ENCODE assay signal across 9 mouse cellular contexts in the genomic region with DNA sequence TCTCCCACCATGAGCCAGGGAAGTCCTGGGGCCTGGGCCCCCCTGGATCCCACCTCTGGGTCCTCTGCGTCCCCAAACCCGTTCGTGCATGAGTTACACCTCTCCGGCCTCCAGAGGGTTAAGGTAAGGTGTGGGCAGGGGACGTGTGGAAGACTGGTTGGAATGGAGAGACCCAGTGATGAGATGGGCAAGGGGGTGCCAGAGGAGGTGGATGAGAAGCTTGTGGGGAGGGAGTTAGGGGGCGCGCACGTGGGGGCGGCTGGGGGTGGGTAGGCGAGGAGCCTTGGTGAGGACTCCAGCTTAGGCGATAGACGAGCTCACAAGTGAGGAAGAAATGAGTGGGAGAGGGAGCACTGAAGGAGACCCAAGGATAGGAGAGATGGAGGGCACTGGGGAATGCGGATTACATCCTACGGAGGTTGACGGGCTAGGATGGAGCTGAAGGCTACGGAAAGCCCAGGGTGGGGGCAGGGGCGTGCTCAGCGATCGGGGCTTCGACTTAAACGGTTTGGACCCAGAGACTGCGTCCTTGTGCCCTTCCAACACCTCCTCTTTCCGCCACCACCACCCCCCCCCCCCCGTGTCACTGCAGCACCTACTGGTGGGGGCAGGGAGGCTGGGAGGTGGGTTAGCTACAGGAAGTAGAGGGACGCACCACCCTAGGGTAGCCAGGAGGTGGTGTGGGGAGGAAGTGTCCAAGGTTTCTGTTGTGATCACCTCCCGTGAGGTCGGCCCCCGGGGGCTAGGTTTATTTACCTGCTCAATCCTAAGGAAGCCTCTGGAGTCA. TPM values are rescaled to one million over a fixed set of nuclear protein-coding genes. Genes with fewer than 3 reads are reported as not detected.
A peak's percentile ranks its signal among the peaks of the same experiment; 100 is the strongest.
DNase-seq lines count a peak whose midpoint lies in the region; ATAC-seq and TF ChIP-seq lines count a peak whose summit lies in the region.
"Had no signal": no experiment of that assay in that cellular context is flagged by ENCODE, and none has a peak within 500 bp of the region (broad histone marks: within the 10 kb centered on the region; RNA-seq: fewer than 3 reads in every experiment).

No protein-coding gene starts in this region.

- DNase-seq in lung, embryonic 14.5 days: peak; percentile 29
- DNase-seq in lung, postnatal 25 days (ENCODE audit: low spot score): no peak
- DNase-seq in brain, embryonic 18.5 days (ENCODE audit: low read depth, low spot score): peak; percentile 28
- DNase-seq in kidney, postnatal 0 days (ENCODE audit: low spot score): peak; percentile 33
- DNase-seq in right cerebral cortex, postnatal 4 days: peak; percentile 53
- no peak for DNase-seq in frontal cortex, postnatal 25 days (ENCODE audit: low spot score in 2 of 2)

- peak overlapping the region; percentile 72 for H3K4me2 ChIP-seq in lung, embryonic 14.5 days
- H3K4me2 ChIP-seq in forebrain, embryonic 15.5 days (replicated peaks): peak overlapping the region; percentile 86
- H3K4me2 ChIP-seq in kidney, postnatal 0 days (ENCODE audit: low read length): peak overlapping the region; percentile 79

- no peaks in the 10 kb centered on the region for H3K9me3 ChIP-seq in lung, embryonic 14.5 days (ENCODE audit: low read depth, low read length)
- no peaks in the 10 kb centered on the region for H3K9me3 ChIP-seq in forebrain, embryonic 15.5 days
- H3K9me3 ChIP-seq in kidney, postnatal 0 days (replicated peaks; ENCODE audit: low read length): no peaks in the 10 kb centered on the region

- H3K4me1 ChIP-seq in lung, embryonic 14.5 days (ENCODE audit: insufficient read depth): no peaks in the 10 kb centered on the region
- H3K4me1 ChIP-seq in forebrain, embryonic 15.5 days: peaks cover 16% of the 10 kb centered on the region
- H3K4me1 ChIP-seq in kidney, postnatal 0 days (replicated peaks; ENCODE audit: insufficient read depth, low read length): peaks cover 3% of the 10 kb centered on the region; the same call in 1 of the 2 replicates

- H3K4me3 ChIP-seq in lung, embryonic 14.5 days (ENCODE audit: low read depth, low read length): peak overlapping the region; percentile 71
- H3K4me3 ChIP-seq in forebrain, embryonic 15.5 days: peak overlapping the region; percentile 98
- H3K4me3 ChIP-seq in kidney, postnatal 0 days (replicated peaks; ENCODE audit: low read depth, low read length): peak overlapping the region; percentile 80

- peak overlapping the region; percentile 90 for H3K27ac ChIP-seq in lung, embryonic 14.5 days (ENCODE audit: low read depth)
- peak overlapping the region; percentile 98 for H3K27ac ChIP-seq in forebrain, embryonic 15.5 days (replicated peaks)
- peak overlapping the region; percentile 90 for H3K27ac ChIP-seq in kidney, postnatal 0 days

- WGBS in lung, embryonic 14.5 days: 1% methylated on average over 27 of the region's 28 CpGs
- under 1% methylated on average over 27 of the region's 28 CpGs for WGBS in forebrain, embryonic 15.5 days
- 0% methylated on average over 26 of the region's 28 CpGs for WGBS in kidney, postnatal 0 days

- H3K27me3 ChIP-seq in lung, embryonic 14.5 days (ENCODE audit: insufficient read depth, low read length): no peaks in the 10 kb centered on the region
- H3K27me3 ChIP-seq in forebrain, embryonic 15.5 days: no peaks in the 10 kb centered on the region
- no peaks in the 10 kb centered on the region for H3K27me3 ChIP-seq in kidney, postnatal 0 days (ENCODE audit: insufficient read depth, low read length)

- 0 out of 2 replicates have a peak, but pooled peaks have one; percentile 21 for TF ChIP-seq CTCF in lung, embryonic 14.5 days (IDR thresholded peaks at IDR 0.05; ENCODE audit: low read depth)
- peak; percentile 28 for TF ChIP-seq CTCF in kidney, postnatal 0 days (IDR thresholded peaks at IDR 0.05; ENCODE audit: low read depth)

- H3K9ac ChIP-seq in lung, embryonic 14.5 days: peak overlapping the region; percentile 67
- H3K9ac ChIP-seq in forebrain, embryonic 15.5 days (replicated peaks): peak overlapping the region; percentile 86
- peak overlapping the region; percentile 74 for H3K9ac ChIP-seq in kidney, postnatal 0 days (ENCODE audit: low read depth, low read length)

- ATAC-seq in lung, embryonic 14.5 days (ENCODE audit: insufficient read depth): peak; percentile 52
- peak; percentile 62 for ATAC-seq in forebrain, embryonic 15.5 days (replicated peaks)
- ATAC-seq in kidney, postnatal 0 days (replicated peaks; ENCODE audit: low FRiP score, low read depth): peak; percentile 52
- peak; percentile 52 for ATAC-seq in megakaryocyte progenitor cell, adult 5-6 weeks (replicated peaks; ENCODE audit: poor library complexity)

- no peaks in the 10 kb centered on the region for H3K36me3 ChIP-seq in lung, embryonic 14.5 days (ENCODE audit: insufficient read depth)
- peaks cover 9% of the 10 kb centered on the region; the same call in 1 of the 2 replicates for H3K36me3 ChIP-seq in forebrain, embryonic 15.5 days
- no peaks in the 10 kb centered on the region for H3K36me3 ChIP-seq in kidney, postnatal 0 days (ENCODE audit: insufficient read depth, low read length)

RNA-seq across cellular contexts. Expression of a gene that starts 0.9 kb away (rescaled TPM):
- polyA plus RNA-seq in lung, embryonic 14.5 days (2014; fragmentation: Nextera tagmentation; extraction: Ambion mirVana): 19.3 TPM in 2 replicates
- polyA plus RNA-seq in forebrain, embryonic 15.5 days (2015; fragmentation: Nextera tagmentation; extraction: Ambion mirVana): 13.4 and 15.2 TPM in 2 replicates
- polyA plus RNA-seq in kidney, postnatal 0 days (2015; fragmentation: Nextera tagmentation; extraction: Ambion mirVana): 18.5 and 19.7 TPM in 2 replicates
- total RNA-seq in megakaryocyte progenitor cell, adult 5-6 weeks (2015): 20.5 and 25.2 TPM in 2 replicates
- total RNA-seq in megakaryocyte progenitor cell, adult 5-6 weeks (2017): 7.8 and 8.5 TPM in 2 replicates

RNA-seq across cellular contexts. Expression of a gene that starts 19.0 kb away (rescaled TPM):
- polyA plus RNA-seq in lung, embryonic 14.5 days (2014; fragmentation: Nextera tagmentation; extraction: Ambion mirVana): 0.11 TPM in 2 replicates
- polyA plus RNA-seq in forebrain, embryonic 15.5 days (2015; fragmentation: Nextera tagmentation; extraction: Ambion mirVana): 0.04 TPM in 1 of 2 replicates, not detected in the other
- 0.05 TPM in 2 replicates for polyA plus RNA-seq in kidney, postnatal 0 days (2015; fragmentation: Nextera tagmentation; extraction: Ambion mirVana)
- not detected in 2 replicates for total RNA-seq in megakaryocyte progenitor cell, adult 5-6 weeks (2015)
- not detected in 2 replicates for total RNA-seq in megakaryocyte progenitor cell, adult 5-6 weeks (2017)
- total RNA-seq: gastrocnemius, postnatal 4 days had no signal

RNA-seq across cellular contexts. Expression of a gene that starts 21.6 kb away (rescaled TPM):
- polyA plus RNA-seq in lung, embryonic 14.5 days (2014; fragmentation: Nextera tagmentation; extraction: Ambion mirVana): 187 and 196 TPM in 2 replicates
- 164 and 187 TPM in 2 replicates for polyA plus RNA-seq in forebrain, embryonic 15.5 days (2015; fragmentation: Nextera tagmentation; extraction: Ambion mirVana)
- polyA plus RNA-seq in kidney, postnatal 0 days (2015; fragmentation: Nextera tagmentation; extraction: Ambion mirVana): 232 and 252 TPM in 2 replicates
- 153 and 154 TPM in 2 replicates for total RNA-seq in megakaryocyte progenitor cell, adult 5-6 weeks (2015)
- 182 and 256 TPM in 2 replicates for total RNA-seq in megakaryocyte progenitor cell, adult 5-6 weeks (2017)

RNA-seq across cellular contexts. Expression of a gene that starts 25.5 kb away (rescaled TPM):
- 11.6 and 11.9 TPM in 2 replicates for polyA plus RNA-seq in lung, embryonic 14.5 days (2014; fragmentation: Nextera tagmentation; extraction: Ambion mirVana)
- 15.6 and 16.9 TPM in 2 replicates for polyA plus RNA-seq in forebrain, embryonic 15.5 days (2015; fragmentation: Nextera tagmentation; extraction: Ambion mirVana)
- polyA plus RNA-seq in kidney, postnatal 0 days (2015; fragmentation: Nextera tagmentation; extraction: Ambion mirVana): 7.8 and 8.7 TPM in 2 replicates
- total RNA-seq in megakaryocyte progenitor cell, adult 5-6 weeks (2015): 55.6 and 71.4 TPM in 2 replicates
- total RNA-seq in megakaryocyte progenitor cell, adult 5-6 weeks (2017): 50.6 and 58.6 TPM in 2 replicates

RNA-seq across cellular contexts. Expression of a gene that starts 26.0 kb away (rescaled TPM):
- not detected in 2 replicates for polyA plus RNA-seq in lung, embryonic 14.5 days (2014; fragmentation: Nextera tagmentation; extraction: Ambion mirVana)
- polyA plus RNA-seq in forebrain, embryonic 15.5 days (2015; fragmentation: Nextera tagmentation; extraction: Ambion mirVana): 0.06 TPM in 1 of 2 replicates, not detected in the other
- not detected in 2 replicates for polyA plus RNA-seq in kidney, postnatal 0 days (2015; fragmentation: Nextera tagmentation; extraction: Ambion mirVana)
- total RNA-seq in megakaryocyte progenitor cell, adult 5-6 weeks (2015): 0.17 TPM in 1 of 2 replicates, not detected in the other
- total RNA-seq in megakaryocyte progenitor cell, adult 5-6 weeks (2017): 0.57 and 1.3 TPM in 2 replicates
- total RNA-seq: gastrocnemius, postnatal 4 days had no signal

Comparison
In these comparisons a context has a peak if more than half of its experiments do, and no peak if none do; other contexts are left out.
1. DNase-seq: peak in lung, embryonic 14.5 days (single experiment), brain, embryonic 18.5 days (single experiment), kidney, postnatal 0 days (single experiment) and right cerebral cortex, postnatal 4 days (single experiment); none in lung, postnatal 25 days (single experiment) and frontal cortex, postnatal 25 days (0 of 2).
2. Peak in every context shown above with its lines, with median percentiles within 50 percentile points of each other: ATAC-seq, H3K27ac ChIP-seq, H3K4me2 ChIP-seq, H3K4me3 ChIP-seq and H3K9ac ChIP-seq.